ENCODE assay signal across 8 mouse cellular contexts in the genomic region with DNA sequence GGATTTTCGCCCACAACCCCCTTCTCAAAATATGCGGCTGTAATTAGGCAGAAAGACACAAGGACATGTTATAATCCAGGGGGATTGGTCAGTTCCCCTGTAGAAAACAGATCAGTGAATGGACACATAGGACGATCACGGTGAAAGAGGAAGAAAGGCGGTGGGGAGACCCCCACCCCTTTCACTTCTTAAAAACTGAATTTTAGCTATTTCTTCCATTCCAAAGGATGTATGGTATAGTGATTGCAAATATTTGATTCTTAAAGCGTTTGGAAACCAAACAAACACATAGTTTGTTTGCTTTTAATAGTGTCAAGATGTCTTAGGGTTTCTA. TPM values are rescaled to one million over a fixed set of nuclear protein-coding genes. Genes with fewer than 3 reads are reported as not detected.
DNase-seq lines count a peak whose midpoint lies in the region; ATAC-seq and TF ChIP-seq lines count a peak whose summit lies in the region.

No protein-coding gene starts in this region.

- H3K79me2 ChIP-seq in heart, adult 2 months (replicated peaks; ENCODE audit: control insufficient read depth, insufficient read depth, low read length): no peaks in the 10 kb centered on the region
- H3K79me2 ChIP-seq in CH12.LX (replicated peaks; ENCODE audit: control insufficient read depth, extremely low read depth, insufficient read depth, poor library complexity, severe bottlenecking): no peaks in the 10 kb centered on the region

- no peak for TF ChIP-seq RAD21 in CH12.LX (IDR thresholded peaks at IDR 0.05; ENCODE audit: low read depth, low read length)

- no peaks in the 10 kb centered on the region for H3K27me3 ChIP-seq in heart, adult 2 months (ENCODE audit: control insufficient read depth, insufficient read depth, low read length)
- no peaks in the 10 kb centered on the region for H3K27me3 ChIP-seq in CH12.LX (replicated peaks)
- H3K27me3 ChIP-seq in hindbrain, embryonic 10.5 days (ENCODE audit: insufficient read depth, poor library complexity, severe bottlenecking): 0 out of 2 replicates have a peak, but pooled peaks cover 4% of the 10 kb centered on the region
- no peaks in the 10 kb centered on the region for H3K27me3 ChIP-seq in liver, postnatal 0 days (ENCODE audit: insufficient read depth, low read length)

- TF ChIP-seq POLR2A in heart, adult 2 months (IDR thresholded peaks at IDR 0.05; ENCODE audit: insufficient read depth, low read depth, low read length): no peak
- TF ChIP-seq POLR2A in CH12.LX (IDR thresholded peaks at IDR 0.05; ENCODE audit: low read depth, low read length): no peak

- dilution Hi-C loops in CH12.LX (cut with MboI; ENCODE audit: extremely low pct_ligation_motif_present, extremely low pct_unique_long_range_greater_than_20kb, low sequenced_read_pairs): no loop called here

- no peak for TF ChIP-seq EP300 in heart, adult 2 months (IDR thresholded peaks at IDR 0.05; ENCODE audit: insufficient read depth, low read depth, low read length)
- 0 out of 2 replicates have a peak, but pooled peaks have one; percentile 59 for TF ChIP-seq EP300 in CH12.LX (IDR thresholded peaks at IDR 0.05; ENCODE audit: low read length)
- no peak for TF ChIP-seq EP300 in liver, postnatal 0 days (IDR thresholded peaks at IDR 0.05; ENCODE audit: low read depth)

- intact Hi-C loops in heart, adult 2 months (cut with DNase I): no loop called here

- H3K4me3 ChIP-seq in heart, adult 2 months: peak overlapping the region; percentile 22
- H3K4me3 ChIP-seq in CH12.LX (replicated peaks in 1 of 3; ENCODE audit: low read depth in 2 of 3, low read length in 2 of 3, poor library complexity in 1 of 3): peak overlapping the region; percentile 19 to 40 (median 36)
- peak overlapping the region; percentile 48 for H3K4me3 ChIP-seq in hindbrain, embryonic 10.5 days
- peak overlapping the region; percentile 35 for H3K4me3 ChIP-seq in liver, postnatal 0 days (ENCODE audit: low read depth, low read length)

- peak overlapping the region; percentile 89 for H3K4me2 ChIP-seq in CH12.LX (ENCODE audit: insufficient read depth, low read depth, poor library complexity, severe bottlenecking)
- peak overlapping the region; percentile 69 for H3K4me2 ChIP-seq in liver, postnatal 0 days (ENCODE audit: low read depth, low read length)

- TF ChIP-seq CTCF in heart, adult 2 months (IDR thresholded peaks at IDR 0.05): no peak
- TF ChIP-seq CTCF in CH12.LX (conservative IDR thresholded peaks at IDR 0.05 in 1 of 2, IDR thresholded peaks at IDR 0.05 in 1 of 2; ENCODE audit: low read depth in 2 of 2, low read length in 2 of 2): no peak
- TF ChIP-seq CTCF in liver, postnatal 0 days (IDR thresholded peaks at IDR 0.05; ENCODE audit: low read depth): no peak

- in situ Hi-C loops in CH12.LX (cut with MboI; ENCODE audit: low pct_ligation_motif_present, low pct_unique_long_range_greater_than_20kb, low sequenced_read_pairs): no loop called here

- no peaks in the 10 kb centered on the region for H3K36me3 ChIP-seq in heart, adult 2 months (ENCODE audit: control insufficient read depth, insufficient read depth, low read length)
- H3K36me3 ChIP-seq in CH12.LX (replicated peaks in 1 of 2; ENCODE audit: control insufficient read depth in 1 of 2, insufficient read depth in 1 of 2, low read length in 1 of 2): no peaks in the 10 kb centered on the region
- H3K36me3 ChIP-seq in hindbrain, embryonic 10.5 days: no peaks in the 10 kb centered on the region
- no peaks in the 10 kb centered on the region for H3K36me3 ChIP-seq in liver, postnatal 0 days (replicated peaks; ENCODE audit: insufficient read depth, low read length)

- no peak overlapping the region for H3K9ac ChIP-seq in heart, adult 2 months (ENCODE audit: low read depth, low read length)
- H3K9ac ChIP-seq in CH12.LX (ENCODE audit: insufficient read depth, low read depth): peak overlapping the region; percentile 55
- H3K9ac ChIP-seq in liver, postnatal 0 days (replicated peaks): peak overlapping the region; percentile 41; the same call in 1 of the 2 replicates

- no peak for DNase-seq in heart, adult 2 months
- no peak for DNase-seq in heart, postnatal 4 days
- DNase-seq in CH12.LX (ENCODE audit: extremely low read depth): no peak
- DNase-seq in hindbrain, embryonic 10.5 days (ENCODE audit: low spot score): no peak
- DNase-seq in liver, postnatal 0 days: no peak
- DNase-seq in right cerebral cortex, postnatal 4 days: no peak
- DNase-seq in cerebellum, adult 9-11 months: no peak

- no peaks in the 10 kb centered on the region for H3K9me3 ChIP-seq in CH12.LX (replicated peaks; ENCODE audit: low read length)
- no peaks in the 10 kb centered on the region for H3K9me3 ChIP-seq in hindbrain, embryonic 10.5 days
- no peaks in the 10 kb centered on the region for H3K9me3 ChIP-seq in liver, postnatal 0 days (ENCODE audit: low read length)

- no peaks in the 10 kb centered on the region for H3K4me1 ChIP-seq in heart, adult 2 months (ENCODE audit: control insufficient read depth, insufficient read depth, low read length)
- peaks cover 15 to 46% of the 10 kb centered on the region in 2 experiments for H3K4me1 ChIP-seq in CH12.LX (ENCODE audit: control insufficient read depth in 1 of 2, insufficient read depth in 2 of 2)
- H3K4me1 ChIP-seq in hindbrain, embryonic 10.5 days (replicated peaks): peaks cover 16% of the 10 kb centered on the region
- peaks cover 8% of the 10 kb centered on the region; the same call in 1 of the 2 replicates for H3K4me1 ChIP-seq in liver, postnatal 0 days (ENCODE audit: insufficient read depth)

- no peak overlapping the region for H3K27ac ChIP-seq in heart, adult 2 months
- H3K27ac ChIP-seq in CH12.LX (ENCODE audit: insufficient read depth, low read depth): peak overlapping the region; percentile 40; the same call in 1 of the 2 replicates
- H3K27ac ChIP-seq in hindbrain, embryonic 10.5 days: peak overlapping the region; percentile 73
- peak overlapping the region; percentile 20; the same call in 1 of the 2 replicates for H3K27ac ChIP-seq in liver, postnatal 0 days (ENCODE audit: low read depth)

- WGBS in heart, adult 2 months: 35% methylated on average over 6 of the region's 6 CpGs
- WGBS in hindbrain, embryonic 10.5 days: 50% methylated on average over 6 of the region's 6 CpGs
- WGBS in liver, postnatal 0 days (ENCODE audit: insufficient replicate concordance): 16% methylated on average over 6 of the region's 6 CpGs

- ATAC-seq in liver, postnatal 0 days: no peak
- ATAC-seq in megakaryocyte-erythroid progenitor cell, adult 5-6 weeks (replicated peaks; ENCODE audit: low FRiP score, low TSS enrichment, poor library complexity, severe bottlenecking): no peak

TF ChIP-seq in CH12.LX, 34 proteins besides CTCF, POLR2A, EP300 and RAD21:
- TF ChIP-seq CHD2 (IDR thresholded peaks at IDR 0.05; ENCODE audit: low read length) (no peak), IRF4 (IDR thresholded peaks at IDR 0.05; ENCODE audit: low read depth, low read length) (peak; percentile 62; the same call in 1 of the 2 replicates), MYC (IDR thresholded peaks at IDR 0.05; ENCODE audit: low read depth, low read length) (no peak), MEF2A (IDR thresholded peaks at IDR 0.05; ENCODE audit: borderline replicate concordance, low read depth, low read length) (0 out of 2 replicates have a peak, but pooled peaks have one; percentile 9), MAZ (IDR thresholded peaks at IDR 0.05; ENCODE audit: low read depth, low read length) (0 out of 2 replicates have a peak, but pooled peaks have one; percentile 35)

RNA-seq across cellular contexts. Expression of gene Siah3, which starts 9.9 kb away (rescaled TPM):
- total RNA-seq in heart, adult 2 months (2021): not detected
- polyA plus RNA-seq in heart, adult 2 months (2012; rRNA removed): 0.02 TPM in 1 of 2 replicates, not detected in the other
- under 1 TPM in 1 of 2 experiments, not detected in 1; 0.07 TPM for total RNA-seq in heart, postnatal 4 days (2021)
- not detected in 2 replicates for total RNA-seq in CH12.LX (2012; rRNA removed)
- not detected in 2 replicates for total RNA-seq in CH12.LX (2014; rRNA removed)
- not detected in 2 replicates for polyA plus RNA-seq in CH12.LX (2012; ENCODE audit: insufficient read length, low read depth)
- 0.34 and 1.2 TPM in 2 replicates for polyA plus RNA-seq in hindbrain, embryonic 10.5 days (2016; fragmentation: Nextera tagmentation; extraction: Ambion mirVana)
- 0.02 TPM in 1 of 2 replicates, not detected in the other for polyA plus RNA-seq in liver, postnatal 0 days (2015; fragmentation: Nextera tagmentation; extraction: Ambion mirVana)
- not detected in 2 replicates for total RNA-seq in megakaryocyte-erythroid progenitor cell, adult 5-6 weeks (2014; fragmentation: Nextera tagmentation)
- total RNA-seq in megakaryocyte-erythroid progenitor cell, adult 5-6 weeks (2017): 0.11 TPM in 1 of 2 replicates, not detected in the other
